Mouse (Mus musculus) heart, embryonic 16.5 days (tissue): ENCODE results near the gene Lyve1. TPM values are rescaled to one million over a fixed set of nuclear protein-coding genes. Genes with fewer than 3 reads are reported as not detected.
A peak's percentile ranks its signal among the peaks of the same experiment; 100 is the strongest.

Source experiments
- ATAC-seq: fragments of 200-750 bp; cut with Nextera tagmentation; replicated peaks from 2 replicates; pipeline ENCODE4 v1.8.0; 2017; ENCODE audit warnings: moderate number of reproducible peaks; ENCODE audit not compliant: insufficient read depth, low FRiP score; ENCODE audit errors: extremely low read depth
- H3K27ac ChIP-seq: fragments of 300-500 bp; sonication (generic); 2 replicates; pipeline ENCODE4 v1.5.1; 2014; ENCODE audit warnings: mild to moderate bottlenecking, low read length, control low read depth, moderate library complexity
- H3K27me3 ChIP-seq: fragments of 300-500 bp; sonication (generic); 2 replicates; pipeline ENCODE4 v1.6.1; 2014; ENCODE audit warnings: low read length, mixed read lengths; ENCODE audit not compliant: control insufficient read depth, insufficient read depth
- H3K36me3 ChIP-seq: fragments of 300-500 bp; sonication (generic); 2 replicates; pipeline ENCODE4 v1.6.1; 2014; ENCODE audit not compliant: control insufficient read depth, insufficient read depth
- H3K4me1 ChIP-seq: fragments of 300-500 bp; sonication (generic); 2 replicates; pipeline ENCODE4 v1.6.1; 2014; ENCODE audit warnings: low read length, mixed read lengths; ENCODE audit not compliant: control insufficient read depth, insufficient read depth
- H3K4me2 ChIP-seq: fragments of 300-500 bp; sonication (generic); 2 replicates; pipeline ENCODE4 v1.6.1; 2014; ENCODE audit warnings: low read depth, mild to moderate bottlenecking, control low read depth, low read length
- H3K4me3 ChIP-seq: fragments of 300-500 bp; sonication (generic); 2 replicates; pipeline ENCODE4 v1.5.1; 2014; ENCODE audit warnings: mild to moderate bottlenecking, control low read depth, low read length
- H3K9ac ChIP-seq: fragments of 300-500 bp; sonication (generic); 2 replicates; pipeline ENCODE4 v1.6.1; 2014; ENCODE audit warnings: low read length, control low read depth
- H3K9me3 ChIP-seq: fragments of 300-500 bp; sonication (generic); replicated peaks from 2 replicates; pipeline ENCODE4 v1.6.1; 2016; ENCODE audit warnings: low read length; ENCODE audit not compliant: control insufficient read depth
- WGBS: fragments of 180-500 bp; shearing (Covaris S2); extraction: QIAGEN DNeasy Blood & Tissue Kit; methylation state at CpG from one replicate; pipeline ENCODE4 v1.1.7; 2014; 5-methylcytosine and 5-hydroxymethylcytosine counted together
- polyA plus RNA-seq: library from polyadenylated mRNA; unstranded; fragments of >200 nt; fragmentation: Nextera tagmentation; extraction: Ambion mirVana; gene quantifications from 2 replicates; pipeline ENCODE4 v1.2.1, GENCODE M21; 2015

Gene Lyve1
- polyA plus RNA-seq, 1 experiment from 2014 or later, result 14.0 TPM

DNA sequence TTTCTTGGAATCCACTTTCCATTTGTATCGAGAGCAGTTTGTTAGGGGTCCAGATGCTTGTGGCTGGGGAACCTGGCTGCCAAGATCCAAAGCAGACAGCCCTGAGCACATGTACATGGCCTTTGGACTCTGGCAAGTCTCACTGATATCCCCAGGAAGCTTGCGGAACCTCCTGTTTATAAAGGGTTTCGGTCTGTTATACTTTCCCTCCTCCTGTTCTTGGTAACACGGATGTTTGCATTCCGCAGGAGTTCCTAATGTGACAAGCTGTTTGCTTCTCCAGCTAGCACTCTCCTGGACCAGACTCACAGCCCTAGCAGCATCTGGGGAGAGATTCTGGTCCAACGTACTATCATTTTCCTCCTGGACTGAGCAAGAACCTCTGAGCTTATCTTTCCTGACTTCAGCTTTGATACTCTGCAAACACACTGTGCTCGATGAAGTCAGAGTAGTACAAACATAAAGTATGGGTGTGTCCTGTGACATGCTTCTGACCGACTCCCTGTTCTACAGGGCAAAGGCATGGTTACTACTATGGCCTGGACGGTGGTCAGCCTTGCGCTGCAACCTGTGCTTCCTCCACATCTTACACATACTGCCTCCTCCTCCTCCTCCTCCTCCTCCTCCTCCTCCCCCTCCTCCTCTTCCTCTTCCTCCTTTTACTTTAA is 31.0 kb upstream of the Lyve1 start:
- no peaks in the 10 kb centered on the region for H3K9me3 ChIP-seq
- no peaks in the 10 kb centered on the region for H3K36me3 ChIP-seq
- WGBS, result 40% methylated on average over 10 of the region's 10 CpGs
- no peaks in the 10 kb centered on the region for H3K27me3 ChIP-seq
- no peak overlapping the region for H3K4me2 ChIP-seq
- no peak overlapping the region for H3K4me3 ChIP-seq
- ATAC-seq, result peak; percentile 33; the same call in 1 of the 2 replicates
- H3K4me1 ChIP-seq, result 0 out of 2 replicates have a peak, but pooled peaks cover 2% of the 10 kb centered on the region
- no peak overlapping the region for H3K27ac ChIP-seq
- H3K9ac ChIP-seq, result no peak overlapping the region

DNA sequence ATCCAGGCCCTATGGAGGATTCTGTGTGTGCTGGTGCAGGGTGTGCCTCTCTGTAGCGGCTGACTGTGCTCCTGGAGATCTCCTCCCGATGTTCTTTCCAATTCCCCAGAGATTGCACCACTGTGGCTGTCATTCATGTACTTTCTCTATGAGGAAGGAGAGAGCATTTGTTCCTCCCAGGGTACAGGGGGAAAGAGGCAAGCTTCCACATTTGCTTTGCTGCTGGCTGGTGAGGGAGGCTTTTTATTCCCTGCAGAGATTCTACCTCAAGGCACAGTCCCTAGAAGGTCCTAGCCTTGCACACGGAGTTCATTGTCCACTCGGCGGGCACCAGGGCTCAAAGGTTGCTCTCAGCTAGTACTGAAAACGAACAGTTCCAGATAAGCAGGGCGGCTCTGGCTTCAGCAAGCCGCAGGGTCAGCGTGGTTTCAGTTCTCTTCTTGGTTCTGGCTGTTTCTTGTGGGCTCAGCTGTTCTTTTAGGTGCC is 28.5 kb upstream of the Lyve1 start:
- no peaks in the 10 kb centered on the region for H3K9me3 ChIP-seq
- H3K4me3 ChIP-seq, result no peak overlapping the region
- H3K9ac ChIP-seq, result 0 out of 2 replicates have a peak overlapping the region, but pooled peaks have one; percentile 36
- H3K36me3 ChIP-seq, result no peaks in the 10 kb centered on the region
- no peaks in the 10 kb centered on the region for H3K27me3 ChIP-seq
- H3K27ac ChIP-seq, result peak overlapping the region; percentile 2; the same call in 1 of the 2 replicates
- H3K4me1 ChIP-seq, result 0 out of 2 replicates have a peak, but pooled peaks cover 2% of the 10 kb centered on the region
- no peak for ATAC-seq
- 31% methylated on average over 9 of the region's 9 CpGs for WGBS
- H3K4me2 ChIP-seq, result 0 out of 2 replicates have a peak overlapping the region, but pooled peaks have one; percentile 10

DNA sequence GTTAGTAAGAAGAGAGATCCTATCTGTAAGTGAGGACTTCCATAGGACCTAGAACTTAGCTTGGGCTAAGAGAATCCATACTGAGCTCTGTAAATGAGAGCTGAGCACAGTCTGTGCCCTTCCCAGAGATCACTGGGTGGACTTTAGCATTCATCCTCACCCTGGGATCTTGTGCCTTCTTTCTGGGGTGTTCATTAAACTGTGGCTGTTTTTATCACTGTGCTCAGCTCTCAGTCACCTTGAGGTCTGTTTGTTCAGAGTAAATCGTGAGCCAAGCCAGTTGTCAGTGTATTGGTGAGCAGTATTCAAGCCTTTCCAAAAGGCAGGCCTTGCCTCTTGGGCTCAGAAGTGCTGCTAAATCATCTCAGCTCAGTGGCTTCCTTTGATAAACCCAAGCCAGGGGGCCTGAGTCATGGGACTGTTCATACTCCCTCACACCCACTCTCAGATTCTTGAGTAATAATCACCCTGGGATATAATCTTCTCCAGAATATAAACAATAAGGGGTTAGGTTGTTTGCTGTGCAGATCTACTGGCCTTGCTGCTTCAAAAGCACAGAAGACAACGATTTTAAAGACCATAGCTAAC is 18.8 kb upstream of the Lyve1 start:
- Histone ChIP-seq H3K4me3 (no peak overlapping the region), H3K27me3 (no peaks in the 10 kb centered on the region), H3K27ac (no peak overlapping the region), H3K4me1 (no peaks in the 10 kb centered on the region), H3K9ac (no peak overlapping the region), H3K36me3 (no peaks in the 10 kb centered on the region), H3K9me3 (no peaks in the 10 kb centered on the region), H3K4me2 (no peak overlapping the region)
- 70% methylated on average over 2 of the region's 2 CpGs for WGBS
- no peak for ATAC-seq

DNA sequence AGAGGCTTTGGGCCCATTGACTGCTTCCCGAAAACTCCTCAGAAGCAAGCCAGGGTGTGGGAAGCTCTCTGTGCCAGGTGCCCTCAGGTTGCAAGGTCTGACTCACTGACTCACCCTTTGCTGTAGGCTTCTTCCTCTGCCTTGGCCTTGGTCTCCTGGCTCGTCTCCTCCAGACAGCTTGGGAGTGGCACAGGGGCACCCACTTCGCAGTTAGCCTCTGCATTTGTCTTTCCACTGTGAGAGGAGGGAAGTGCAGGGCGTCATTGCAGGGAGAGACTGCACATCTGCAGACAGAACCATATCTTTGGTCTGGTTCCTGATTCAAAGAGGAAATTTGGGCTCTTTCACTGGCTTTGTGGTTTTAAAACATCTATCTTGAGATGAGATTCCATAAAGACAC is 15.0 kb upstream of the Lyve1 start:
- H3K4me1 ChIP-seq, result no peaks in the 10 kb centered on the region; the same call in 1 of the 2 replicates
- no peaks in the 10 kb centered on the region for H3K27me3 ChIP-seq
- no peak for ATAC-seq
- no peaks in the 10 kb centered on the region for H3K36me3 ChIP-seq
- H3K4me2 ChIP-seq, result no peak overlapping the region
- 71% methylated on average over 4 of the region's 4 CpGs for WGBS
- H3K9me3 ChIP-seq, result no peaks in the 10 kb centered on the region
- no peak overlapping the region for H3K9ac ChIP-seq
- no peak overlapping the region for H3K4me3 ChIP-seq
- no peak overlapping the region for H3K27ac ChIP-seq

DNA sequence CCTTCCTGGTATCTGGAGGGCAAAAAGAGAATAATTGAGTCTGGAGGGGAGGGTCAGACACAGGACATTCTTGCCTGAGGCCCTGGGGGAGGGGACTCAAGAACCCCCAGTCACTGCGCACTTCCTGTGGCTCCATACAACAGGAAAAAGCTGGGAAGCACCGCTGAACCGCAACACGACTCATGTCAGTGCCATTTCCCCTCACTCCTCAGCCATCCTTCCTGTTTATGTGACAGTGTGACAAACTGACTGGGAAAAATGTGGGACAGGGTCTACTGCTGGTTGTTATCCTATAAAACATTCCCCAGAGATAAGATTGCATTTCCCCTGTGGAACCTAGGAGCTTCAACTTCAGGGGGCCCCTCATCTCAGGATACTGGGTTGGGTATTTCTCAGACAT is 13.9 kb upstream of the Lyve1 start:
- Histone ChIP-seq H3K27me3 (no peaks in the 10 kb centered on the region), H3K9ac (no peak overlapping the region), H3K36me3 (no peaks in the 10 kb centered on the region), H3K27ac (no peak overlapping the region; the same call in 1 of the 2 replicates), H3K4me3 (no peak overlapping the region), H3K4me1 (no peaks in the 10 kb centered on the region; the same call in 1 of the 2 replicates), H3K4me2 (no peak overlapping the region), H3K9me3 (no peaks in the 10 kb centered on the region)
- WGBS, result 57% methylated on average over 4 of the region's 4 CpGs
- no peak; the same call in 1 of the 2 replicates for ATAC-seq

DNA sequence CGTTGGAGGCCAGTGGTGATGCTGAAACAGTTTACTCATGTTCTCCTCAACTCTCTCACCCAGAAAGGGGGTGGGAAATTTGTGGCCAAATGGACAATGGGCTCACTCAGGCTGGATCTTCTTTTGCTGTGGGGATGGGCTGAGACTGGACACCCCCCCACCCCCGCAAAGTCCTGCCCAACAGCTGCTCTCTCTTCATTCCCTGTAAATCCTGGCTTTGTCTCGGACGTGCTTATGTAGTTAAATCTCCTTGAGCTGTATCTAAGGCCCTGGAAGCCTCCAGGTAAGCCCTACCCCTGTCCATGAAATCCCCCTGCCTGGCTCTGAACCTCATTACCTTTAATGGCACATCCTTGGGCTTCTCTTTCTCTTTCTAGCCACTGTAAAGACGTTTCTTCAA is 5.8 kb upstream of the Lyve1 start:
- H3K9ac ChIP-seq, result no peak overlapping the region
- WGBS, result 82% methylated on average over 5 of the region's 5 CpGs
- no peak overlapping the region for H3K27ac ChIP-seq
- no peak overlapping the region for H3K4me3 ChIP-seq
- no peaks in the 10 kb centered on the region for H3K9me3 ChIP-seq
- H3K36me3 ChIP-seq, result no peaks in the 10 kb centered on the region
- no peak for ATAC-seq
- H3K4me1 ChIP-seq, result peaks cover 10% of the 10 kb centered on the region
- H3K4me2 ChIP-seq, result no peak overlapping the region
- H3K27me3 ChIP-seq, result no peaks in the 10 kb centered on the region

DNA sequence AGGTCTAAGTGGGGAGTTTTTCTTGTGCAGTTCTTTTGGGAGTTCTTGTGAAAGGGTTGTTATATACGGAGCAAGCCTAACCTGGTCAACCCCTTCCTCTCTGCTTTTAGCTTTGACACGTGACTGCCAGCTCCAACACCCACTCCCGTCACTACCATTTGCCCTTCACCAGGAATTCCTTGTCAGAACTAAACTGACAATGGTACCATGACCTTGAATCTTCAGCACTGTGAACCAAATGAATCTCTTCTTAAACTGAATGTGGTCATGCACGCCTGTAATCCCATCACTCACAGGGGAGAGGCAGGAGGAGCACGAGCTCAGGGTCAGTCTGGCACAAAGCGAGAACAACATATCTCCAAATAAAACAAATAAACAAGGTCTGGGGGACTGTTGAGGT is 4.1 kb upstream of the Lyve1 start:
- Histone ChIP-seq H3K4me2 (no peak overlapping the region), H3K9me3 (no peaks in the 10 kb centered on the region), H3K27ac (no peak overlapping the region), H3K27me3 (no peaks in the 10 kb centered on the region), H3K36me3 (no peaks in the 10 kb centered on the region), H3K9ac (no peak overlapping the region), H3K4me3 (no peak overlapping the region), H3K4me1 (peaks cover 10% of the 10 kb centered on the region)
- ATAC-seq, result no peak
- 84% methylated on average over 6 of the region's 6 CpGs for WGBS

DNA sequence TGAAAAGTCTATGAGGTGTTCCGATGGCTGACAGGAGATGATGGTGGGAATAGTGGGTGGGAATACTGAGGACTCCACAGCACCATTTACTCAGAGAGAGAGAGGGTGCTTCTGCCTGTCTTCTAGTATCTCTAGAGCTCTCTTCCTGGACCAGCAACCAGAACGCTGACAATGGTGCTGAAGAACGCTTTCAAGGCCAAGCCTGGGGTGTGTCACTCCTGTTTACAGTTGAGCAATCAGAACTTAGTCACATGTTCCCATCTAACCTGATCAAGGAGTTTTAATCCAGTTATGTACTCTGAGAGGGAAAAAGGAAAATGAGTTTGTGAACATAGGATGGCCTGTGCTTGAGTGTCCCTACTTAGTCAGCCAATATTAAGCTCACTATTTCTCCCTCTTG is 3.0 kb upstream of the Lyve1 start:
- Histone ChIP-seq H3K36me3 (no peaks in the 10 kb centered on the region), H3K9ac (no peak overlapping the region), H3K27ac (no peak overlapping the region), H3K27me3 (no peaks in the 10 kb centered on the region), H3K4me1 (peaks cover 10% of the 10 kb centered on the region), H3K4me3 (no peak overlapping the region), H3K9me3 (no peaks in the 10 kb centered on the region), H3K4me2 (no peak overlapping the region)
- ATAC-seq, result no peak
- 87% methylated on average over 3 of the region's 3 CpGs for WGBS

DNA sequence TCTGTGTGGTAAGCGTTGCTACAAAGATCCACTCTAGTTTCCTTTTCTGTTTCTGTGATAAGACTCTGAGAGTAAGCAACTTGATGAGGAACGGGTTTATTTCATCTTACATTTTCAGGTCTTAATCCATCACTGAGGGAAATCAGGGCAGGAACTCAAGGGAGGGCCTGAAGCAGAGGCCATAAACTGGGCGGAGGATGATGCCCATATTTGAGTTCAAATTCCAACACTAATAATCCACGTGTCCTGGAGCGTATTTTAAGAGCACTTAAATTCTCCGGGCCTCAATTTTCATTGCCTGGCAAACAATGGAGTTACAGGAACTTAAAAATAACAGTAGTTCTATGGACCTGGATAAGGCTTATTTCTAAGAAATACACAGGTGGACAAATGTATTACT is 2.5 kb upstream of the Lyve1 start:
- peaks cover 10% of the 10 kb centered on the region for H3K4me1 ChIP-seq
- H3K36me3 ChIP-seq, result no peaks in the 10 kb centered on the region
- H3K4me2 ChIP-seq, result no peak overlapping the region
- H3K4me3 ChIP-seq, result no peak overlapping the region
- 64% methylated on average over 6 of the region's 6 CpGs for WGBS
- no peaks in the 10 kb centered on the region for H3K27me3 ChIP-seq
- ATAC-seq, result no peak
- no peaks in the 10 kb centered on the region for H3K9me3 ChIP-seq
- H3K9ac ChIP-seq, result no peak overlapping the region
- no peak overlapping the region for H3K27ac ChIP-seq
